23 mouse cellular contexts compared by ENCODE assay signal in the genomic region with DNA sequence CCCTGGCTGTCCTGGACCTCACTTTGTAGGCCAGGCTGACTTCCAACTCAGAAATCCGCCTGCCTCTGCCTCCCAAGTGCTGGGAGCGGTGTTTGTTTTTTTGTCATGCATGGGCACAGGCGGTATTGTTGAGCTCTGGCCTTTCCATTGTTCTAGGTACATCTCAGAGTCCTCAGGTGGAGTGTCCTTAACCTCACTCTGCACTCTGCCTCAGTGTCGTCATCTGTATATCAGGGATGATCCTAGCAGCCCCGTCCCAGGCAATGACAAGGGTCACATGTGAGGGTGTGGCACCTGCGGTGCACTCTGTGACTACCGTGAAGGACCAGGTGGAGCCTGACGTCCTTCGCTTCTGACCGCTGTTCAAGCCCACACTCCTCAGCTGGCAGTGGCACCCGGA. TPM values are rescaled to one million over a fixed set of nuclear protein-coding genes. Genes with fewer than 3 reads are reported as not detected.
DNase-seq lines count a peak whose midpoint lies in the region; ATAC-seq and TF ChIP-seq lines count a peak whose summit lies in the region.
"Had no signal": no experiment of that assay in that cellular context is flagged by ENCODE, and none has a peak within 500 bp of the region (broad histone marks: within the 10 kb centered on the region; RNA-seq: fewer than 3 reads in every experiment).

No protein-coding gene starts in this region.

- 94% methylated on average over 11 of the region's 11 CpGs for WGBS in midbrain, postnatal 0 days

- ATAC-seq in midbrain, postnatal 0 days (ENCODE audit: low FRiP score), result no peak
- ATAC-seq: forebrain, embryonic 13.5 days; forebrain, embryonic 15.5 days; forebrain, postnatal 0 days had no signal

- peak; percentile 68 for DNase-seq in ES-CJ7 (ENCODE audit: low read depth, low spot score)
- DNase-seq in ZHBTc4 (ENCODE audit: low read depth, low spot score), result peak; percentile 69
- DNase-seq in spleen, postnatal 14 days (ENCODE audit: low spot score in 2 of 2), result no peak
- DNase-seq in midbrain, postnatal 0 days (ENCODE audit: low spot score), result no peak
- DNase-seq in kidney, postnatal 14 days, result no peak
- DNase-seq: adrenal gland, adult 2 months; adrenal gland, postnatal 14 days; adrenal gland, postnatal 36 days; cerebellum, adult 11-12 months; cerebellum, adult 2 months; cerebellum, adult 9-10 months; cerebellum, postnatal 10 days; cerebellum, postnatal 25 days; forebrain, postnatal 0 days had no signal

- H3K4me2 ChIP-seq in midbrain, postnatal 0 days (ENCODE audit: low read depth, low read length, poor library complexity, severe bottlenecking), result no peak overlapping the region
- H3K4me2 ChIP-seq: embryonic facial prominence, embryonic 12.5 days; forebrain, embryonic 13.5 days; forebrain, embryonic 15.5 days had no signal

- H3K9ac ChIP-seq in midbrain, postnatal 0 days (replicated peaks; ENCODE audit: low read length, poor library complexity, severe bottlenecking), result no peak overlapping the region
- H3K9ac ChIP-seq: embryonic facial prominence, embryonic 12.5 days; forebrain, embryonic 13.5 days; forebrain, embryonic 15.5 days; forebrain, postnatal 0 days had no signal

- H3K4me1 ChIP-seq in E14TG2a.4 (replicated peaks; ENCODE audit: low read depth, low read length), result peaks cover 79% of the 10 kb centered on the region
- H3K4me1 ChIP-seq in midbrain, postnatal 0 days (ENCODE audit: insufficient read depth, low read length), result peaks cover 7% of the 10 kb centered on the region; the same call in 1 of the 2 replicates

- TF ChIP-seq CTCF in E14TG2a.4 (conservative IDR thresholded peaks at IDR 0.05; ENCODE audit: low read length), result no peak
- no peak for TF ChIP-seq CTCF in midbrain, postnatal 0 days (IDR thresholded peaks at IDR 0.05)

- H3K36me3 ChIP-seq in E14TG2a.4 (ENCODE audit: insufficient read depth, low read length), result peaks cover 22% of the 10 kb centered on the region
- H3K36me3 ChIP-seq in midbrain, postnatal 0 days (ENCODE audit: insufficient read depth, low read length), result no peaks in the 10 kb centered on the region
- H3K36me3 ChIP-seq: embryonic facial prominence, embryonic 12.5 days; forebrain, embryonic 15.5 days had no signal

- no peaks in the 10 kb centered on the region for H3K9me3 ChIP-seq in E14TG2a.4 (ENCODE audit: low read length)
- no peaks in the 10 kb centered on the region for H3K9me3 ChIP-seq in midbrain, postnatal 0 days (ENCODE audit: low read length)
- H3K9me3 ChIP-seq: embryonic facial prominence, embryonic 10.5 days; embryonic facial prominence, embryonic 12.5 days; forebrain, embryonic 13.5 days; forebrain, embryonic 15.5 days had no signal

- H3K27me3 ChIP-seq in E14TG2a.4 (ENCODE audit: insufficient read depth, low read length), result no peaks in the 10 kb centered on the region
- no peaks in the 10 kb centered on the region for H3K27me3 ChIP-seq in midbrain, postnatal 0 days (ENCODE audit: insufficient read depth, low read length)
- H3K27me3 ChIP-seq: embryonic facial prominence, embryonic 12.5 days; forebrain, embryonic 13.5 days; forebrain, embryonic 15.5 days had no signal

- 0 out of 2 replicates have a peak overlapping the region, but pooled peaks have one; percentile 23 for H3K4me3 ChIP-seq in E14TG2a.4 (replicated peaks; ENCODE audit: low read length)
- H3K4me3 ChIP-seq in midbrain, postnatal 0 days (ENCODE audit: low read depth, low read length), result no peak overlapping the region
- H3K4me3 ChIP-seq: embryonic facial prominence, embryonic 10.5 days; embryonic facial prominence, embryonic 12.5 days; forebrain, embryonic 13.5 days; forebrain, embryonic 15.5 days had no signal

- H3K27ac ChIP-seq in midbrain, postnatal 0 days (ENCODE audit: low read depth, low read length), result no peak overlapping the region
- H3K27ac ChIP-seq: embryonic facial prominence, embryonic 10.5 days; embryonic facial prominence, embryonic 12.5 days; forebrain, embryonic 13.5 days; forebrain, embryonic 15.5 days had no signal

RNA-seq across cellular contexts. Expression of gene Aldh4a1, which starts 4.7 kb away (rescaled TPM):
- total RNA-seq in midbrain, postnatal 0 days (2014; rRNA removed), result 30.0 and 36.8 TPM in 2 replicates
- polyA plus RNA-seq in midbrain, postnatal 0 days (2015; fragmentation: Nextera tagmentation; extraction: Ambion mirVana), result 25.2 and 28.1 TPM in 2 replicates

RNA-seq across cellular contexts. Expression of gene Gm21969, which starts 24.4 kb away (rescaled TPM):
- total RNA-seq in midbrain, postnatal 0 days (2014; rRNA removed), result not detected in 2 replicates
- polyA plus RNA-seq in midbrain, postnatal 0 days (2015; fragmentation: Nextera tagmentation; extraction: Ambion mirVana), result not detected in 2 replicates
- total RNA-seq: adrenal gland, postnatal 14 days; adrenal gland, postnatal 36 days; forebrain, postnatal 0 days; MEL had no signal
- polyA plus RNA-seq: cortical plate, adult 2 months; embryonic facial prominence, embryonic 10.5 days; embryonic facial prominence, embryonic 12.5 days; embryonic facial prominence, embryonic 14.5 days; forebrain, embryonic 11.5 days; forebrain, embryonic 13.5 days; forebrain, embryonic 15.5 days; forebrain, postnatal 0 days had no signal

RNA-seq across cellular contexts. Expression of gene Tas1r2, which starts 26.0 kb away (rescaled TPM):
- not detected in 2 replicates for total RNA-seq in midbrain, postnatal 0 days (2014; rRNA removed)
- not detected in 2 replicates for polyA plus RNA-seq in midbrain, postnatal 0 days (2015; fragmentation: Nextera tagmentation; extraction: Ambion mirVana)
- total RNA-seq: adrenal gland, adult 2 months; adrenal gland, postnatal 14 days; adrenal gland, postnatal 36 days; MEL had no signal
- polyA plus RNA-seq: cerebellum, adult 2 months; cortical plate, adult 2 months; embryonic facial prominence, embryonic 10.5 days; embryonic facial prominence, embryonic 12.5 days; embryonic facial prominence, embryonic 14.5 days; forebrain, embryonic 11.5 days; forebrain, embryonic 13.5 days; forebrain, embryonic 15.5 days; forebrain, postnatal 0 days had no signal

Comparison
In these comparisons a context has a peak if more than half of its experiments do, and no peak if none do; other contexts are left out.
1. DNase-seq: peak in ES-CJ7 (single experiment) and ZHBTc4 (single experiment); none in spleen, postnatal 14 days (0 of 2), midbrain, postnatal 0 days (single experiment) and kidney, postnatal 14 days (single experiment).